Mouse (Mus musculus): Measurements from ENCODE around the gene Rnf5. TPM values are rescaled to one million over a fixed set of nuclear protein-coding genes. Genes with fewer than 3 reads are reported as not detected.

The Rnf5 gene
- total RNA-seq, 1 experiment = 22.8 TPM

DNA sequence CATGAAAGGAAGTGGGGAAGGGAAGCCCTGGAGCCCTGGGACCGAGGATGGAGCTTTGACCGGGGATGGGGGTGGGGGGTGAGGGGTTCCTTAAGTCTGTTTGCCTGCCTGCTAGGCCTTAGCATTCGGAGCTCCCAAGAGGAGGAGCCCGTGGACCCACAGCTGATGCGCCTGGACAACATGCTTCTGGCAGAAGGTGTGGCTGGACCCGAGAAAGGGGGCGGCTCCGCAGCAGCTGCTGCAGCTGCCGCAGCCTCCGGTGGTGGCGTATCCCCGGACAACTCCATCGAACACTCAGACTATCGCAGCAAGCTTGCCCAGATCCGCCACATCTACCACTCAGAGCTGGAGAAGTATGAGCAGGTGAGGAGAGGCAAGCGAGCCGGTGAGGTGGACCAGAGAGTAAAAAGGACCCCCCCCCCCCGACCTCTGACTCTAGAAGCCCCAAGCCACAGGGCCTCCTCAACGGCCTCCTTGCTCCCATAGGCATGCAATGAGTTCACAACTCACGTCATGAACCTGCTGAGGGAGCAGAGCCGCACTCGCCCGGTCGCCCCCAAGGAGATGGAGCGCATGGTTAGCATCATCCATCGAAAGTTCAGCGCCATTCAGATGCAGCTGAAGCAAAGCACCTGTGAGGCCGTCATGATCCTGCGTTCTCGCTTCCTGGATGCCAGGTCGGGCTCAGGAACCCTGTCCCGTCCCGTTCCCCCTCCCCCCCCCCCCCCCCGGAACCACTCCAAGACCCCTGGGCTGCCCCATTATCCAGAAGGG is 9.6 kb downstream of the Rnf5 start:
- H3K27ac ChIP-seq (ENCODE audit: insufficient read depth, low read depth, low read length, poor library complexity, severe bottlenecking) = no peak overlapping the region
- in situ Hi-C loops (cut with MboI; ENCODE audit: low sequenced_read_pairs in 2 of 2, unreplicated experiment in 2 of 2) = no loop called here
- H3K9ac ChIP-seq (ENCODE audit: insufficient read depth, low read depth, low read length, poor library complexity, severe bottlenecking) = peak overlapping the region; percentile 55; the same call in 1 of the 2 replicates
- H3K4me3 ChIP-seq (ENCODE audit: insufficient read depth in 1 of 2, low read depth in 1 of 2, low read length in 2 of 2, poor library complexity in 1 of 2, severe bottlenecking in 1 of 2) = peak overlapping the region; percentile 39 to 86; a peak in 1 of 4 replicates
- no peak for DNase-seq (ENCODE audit: low read depth, low spot score)
- peaks cover 19% of the 10 kb centered on the region; the same call in 1 of the 2 replicates for H3K36me3 ChIP-seq (ENCODE audit: control insufficient read depth, insufficient read depth, low read length, poor library complexity, severe bottlenecking)
- no peak for TF ChIP-seq MAFK (IDR thresholded peaks at IDR 0.05; ENCODE audit: insufficient read depth, low read depth, low read length)
- no peaks in the 10 kb centered on the region for H3K9me3 ChIP-seq (ENCODE audit: control insufficient read depth, insufficient read depth, low read depth, low read length)
- H3K4me1 ChIP-seq (ENCODE audit: control insufficient read depth in 2 of 2, insufficient read depth in 2 of 2, low read length in 2 of 2, poor library complexity in 1 of 2) = peaks cover 13 to 38% of the 10 kb centered on the region in 2 experiments

DNA sequence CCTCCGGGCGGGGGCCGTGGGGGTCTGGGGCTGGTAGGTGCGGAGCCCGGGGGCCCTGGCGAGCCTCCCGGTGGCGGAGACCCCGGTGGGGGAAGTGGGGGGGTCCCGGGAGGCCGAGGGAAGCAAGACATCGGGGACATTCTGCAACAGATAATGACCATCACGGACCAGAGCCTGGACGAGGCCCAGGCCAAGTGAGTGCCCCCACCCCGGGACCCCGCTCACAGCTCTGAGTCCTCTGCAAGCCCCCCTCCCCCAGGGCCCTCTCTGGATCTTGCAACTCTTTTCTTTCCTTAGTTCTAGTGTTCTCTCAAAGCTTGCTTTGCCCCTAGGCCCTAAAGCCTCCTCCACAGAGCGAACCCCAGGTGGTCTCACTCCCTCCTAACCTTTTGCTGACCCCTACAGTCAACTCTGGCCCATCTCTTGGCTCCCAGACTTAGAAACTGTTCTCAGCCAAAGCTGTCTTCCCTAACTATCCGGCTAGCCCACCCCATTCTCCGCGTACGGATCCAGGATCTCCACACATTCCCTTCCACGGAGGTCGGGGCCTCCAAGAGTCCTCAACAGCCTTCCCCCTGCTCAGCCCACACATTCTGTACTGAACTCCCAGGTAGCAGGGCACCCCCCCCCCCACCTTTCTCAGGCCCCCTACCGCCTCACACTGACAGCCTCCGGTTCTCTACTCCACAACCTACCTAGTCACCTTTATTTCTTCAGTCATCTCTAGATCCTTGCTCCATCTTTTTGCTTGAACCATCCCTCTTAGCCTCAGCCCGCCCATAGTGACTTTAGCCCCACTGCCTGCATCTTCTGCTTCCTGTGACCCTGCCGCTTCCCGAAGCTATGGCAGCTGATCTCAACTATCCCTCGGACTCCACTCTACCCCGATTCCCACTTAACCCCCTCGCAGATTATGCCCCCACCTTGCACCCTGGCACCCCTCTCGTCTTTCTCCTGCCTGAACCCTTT is 10.6 kb downstream of the Rnf5 start:
- DNase-seq (ENCODE audit: low read depth, low spot score) = no peak
- in situ Hi-C loops (cut with MboI; ENCODE audit: low sequenced_read_pairs in 2 of 2, unreplicated experiment in 2 of 2) = no loop called here
- Histone ChIP-seq H3K9me3 (ENCODE audit: control insufficient read depth, insufficient read depth, low read depth, low read length) (no peaks in the 10 kb centered on the region), H3K4me1 (ENCODE audit: control insufficient read depth in 2 of 2, insufficient read depth in 2 of 2, low read length in 2 of 2, poor library complexity in 1 of 2) (peaks cover 19 to 43% of the 10 kb centered on the region in 2 experiments), H3K4me3 (ENCODE audit: insufficient read depth in 1 of 2, low read depth in 1 of 2, low read length in 2 of 2, poor library complexity in 1 of 2, severe bottlenecking in 1 of 2) (peak overlapping the region; percentile 86 to 87; a peak in 3 of 4 replicates), H3K9ac (ENCODE audit: insufficient read depth, low read depth, low read length, poor library complexity, severe bottlenecking) (peak overlapping the region; percentile 87), H3K27ac (ENCODE audit: insufficient read depth, low read depth, low read length, poor library complexity, severe bottlenecking) (peak overlapping the region; percentile 76; the same call in 1 of the 2 replicates), H3K36me3 (ENCODE audit: control insufficient read depth, insufficient read depth, low read length, poor library complexity, severe bottlenecking) (peaks cover 19% of the 10 kb centered on the region; the same call in 1 of the 2 replicates)
- TF ChIP-seq ZC3H11A (IDR thresholded peaks at IDR 0.05; ENCODE audit: borderline replicate concordance, low read depth, low read length) = no peak
- no peak for TF ChIP-seq CHD2 (IDR thresholded peaks at IDR 0.05; ENCODE audit: low read depth, low read length)
- no peak for TF ChIP-seq MAFK (IDR thresholded peaks at IDR 0.05; ENCODE audit: insufficient read depth, low read depth, low read length)
- TF ChIP-seq ZNF384 (IDR thresholded peaks at IDR 0.05; ENCODE audit: low read depth, low read length) = no peak

DNA sequence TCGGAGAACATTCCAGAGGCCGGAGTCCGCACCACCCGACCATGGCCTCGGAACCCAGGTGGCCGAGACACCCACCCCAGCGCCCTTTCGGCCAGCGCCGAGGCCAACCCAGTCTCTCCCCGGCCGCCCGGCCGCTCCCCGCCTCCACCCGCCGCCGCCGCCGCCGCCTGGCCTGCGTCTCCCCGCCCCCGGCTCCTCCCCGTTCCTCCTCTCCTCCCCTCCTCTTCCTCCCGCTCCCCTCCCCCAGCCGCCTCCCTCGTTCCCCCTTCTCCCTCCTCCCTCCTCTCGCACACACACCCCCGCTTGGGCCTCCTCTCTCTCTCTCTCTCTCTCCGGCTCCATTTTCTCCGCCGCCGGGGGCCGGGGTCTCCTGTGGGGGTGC is 11.5 kb downstream of the Rnf5 start:
- no peaks in the 10 kb centered on the region for H3K9me3 ChIP-seq (ENCODE audit: control insufficient read depth, insufficient read depth, low read depth, low read length)

DNA sequence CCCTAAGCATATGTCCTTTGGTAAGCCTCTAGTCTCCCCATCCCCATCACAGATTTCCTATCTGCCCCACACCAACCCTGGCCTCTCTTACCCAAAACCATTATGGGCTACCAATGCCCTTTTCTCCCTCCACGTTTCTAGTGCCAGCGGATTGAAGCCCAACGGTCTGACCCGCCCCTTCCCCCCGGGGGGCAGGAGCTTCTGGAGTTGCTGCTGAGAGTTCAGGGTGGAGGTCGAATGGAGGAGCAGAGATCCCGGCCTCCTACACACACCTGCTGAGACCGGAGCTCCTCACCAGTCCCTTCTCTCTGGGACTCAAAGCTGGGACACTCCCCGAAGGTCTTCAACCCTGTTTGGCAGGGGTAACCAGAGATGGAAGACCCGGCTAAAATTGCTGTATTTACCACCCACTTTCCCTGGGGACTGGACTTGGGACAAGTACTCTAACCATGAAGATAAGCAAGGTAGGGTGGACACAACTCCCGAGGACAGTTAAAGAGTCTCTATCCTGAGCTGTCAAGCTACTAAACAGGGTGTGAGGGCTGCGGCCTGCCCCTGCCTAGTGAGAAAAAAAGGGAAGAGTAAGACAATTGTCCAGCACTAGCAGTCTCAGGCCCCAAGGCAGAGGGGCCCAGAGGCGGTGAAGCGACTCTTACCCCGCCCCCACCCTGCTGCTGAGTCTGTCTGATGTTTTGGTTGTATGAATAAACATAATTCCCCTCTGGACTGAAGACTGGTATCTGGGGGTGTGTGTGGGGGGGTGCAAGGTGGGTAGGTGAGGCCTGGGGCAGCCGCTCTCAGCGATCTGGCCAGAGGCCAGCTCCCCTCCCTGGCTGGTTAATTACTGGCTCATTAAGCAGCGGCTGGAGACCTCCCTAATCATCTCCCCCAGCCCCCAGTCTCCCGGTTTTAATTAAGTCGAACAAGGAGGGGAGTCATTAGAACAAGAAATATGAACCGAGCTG is 12.2 kb downstream of the Rnf5 start, which contains the start of gene Pbx2:
Gene Pbx2 (plus strand): TSS at position 238 of the 965 bp plus-strand sequence.
- Histone ChIP-seq H3K36me3 (ENCODE audit: control insufficient read depth, insufficient read depth, low read length, poor library complexity, severe bottlenecking) (peaks cover 19% of the 10 kb centered on the region; the same call in 1 of the 2 replicates), H3K27ac (ENCODE audit: insufficient read depth, low read depth, low read length, poor library complexity, severe bottlenecking) (peak within 1 kb of the TSS; percentile 76; the same call in 1 of the 2 replicates), H3K4me3 (ENCODE audit: insufficient read depth in 1 of 2, low read depth in 1 of 2, low read length in 2 of 2, poor library complexity in 1 of 2, severe bottlenecking in 1 of 2) (peak within 1 kb of the TSS; percentile 86 to 87), H3K4me1 (ENCODE audit: control insufficient read depth in 2 of 2, insufficient read depth in 2 of 2, low read length in 2 of 2, poor library complexity in 1 of 2) (peaks cover 19 to 42% of the 10 kb centered on the region in 2 experiments), H3K9ac (ENCODE audit: insufficient read depth, low read depth, low read length, poor library complexity, severe bottlenecking) (peak within 1 kb of the TSS; percentile 87), H3K9me3 (ENCODE audit: control insufficient read depth, insufficient read depth, low read depth, low read length) (no peaks in the 10 kb centered on the region)
- no peak for DNase-seq (ENCODE audit: low read depth, low spot score)
- in situ Hi-C loops (cut with MboI; ENCODE audit: low sequenced_read_pairs in 2 of 2, unreplicated experiment in 2 of 2) = no loop called here
- no peak for TF ChIP-seq CHD2 (IDR thresholded peaks at IDR 0.05; ENCODE audit: low read depth, low read length)
- TF ChIP-seq ZC3H11A (IDR thresholded peaks at IDR 0.05; ENCODE audit: borderline replicate concordance, low read depth, low read length) = no peak
- TF ChIP-seq HCFC1 (IDR thresholded peaks at IDR 0.05; ENCODE audit: borderline replicate concordance, insufficient read depth, low read length) = no peak

More for the DNA sequence above, 11.5 kb downstream of the Rnf5 start:
- H3K9ac ChIP-seq (ENCODE audit: insufficient read depth, low read depth, low read length, poor library complexity, severe bottlenecking) = peak overlapping the region; percentile 87
- TF ChIP-seq ZNF384 (IDR thresholded peaks at IDR 0.05; ENCODE audit: low read depth, low read length) = no peak
- no peak for TF ChIP-seq ZC3H11A (IDR thresholded peaks at IDR 0.05; ENCODE audit: borderline replicate concordance, low read depth, low read length)
- no peak for TF ChIP-seq HCFC1 (IDR thresholded peaks at IDR 0.05; ENCODE audit: borderline replicate concordance, insufficient read depth, low read length)
- TF ChIP-seq CHD2 (IDR thresholded peaks at IDR 0.05; ENCODE audit: low read depth, low read length) = no peak
- no peak for TF ChIP-seq MAFK (IDR thresholded peaks at IDR 0.05; ENCODE audit: insufficient read depth, low read depth, low read length)
- no peak for DNase-seq (ENCODE audit: low read depth, low spot score)
- H3K36me3 ChIP-seq (ENCODE audit: control insufficient read depth, insufficient read depth, low read length, poor library complexity, severe bottlenecking) = peaks cover 19% of the 10 kb centered on the region; the same call in 1 of the 2 replicates
- in situ Hi-C loops (cut with MboI; ENCODE audit: low sequenced_read_pairs in 2 of 2, unreplicated experiment in 2 of 2) = no loop called here
- peaks cover 19 to 40% of the 10 kb centered on the region in 2 experiments for H3K4me1 ChIP-seq (ENCODE audit: control insufficient read depth in 2 of 2, insufficient read depth in 2 of 2, low read length in 2 of 2, poor library complexity in 1 of 2)
- peak overlapping the region; percentile 86 to 87 for H3K4me3 ChIP-seq (ENCODE audit: insufficient read depth in 1 of 2, low read depth in 1 of 2, low read length in 2 of 2, poor library complexity in 1 of 2, severe bottlenecking in 1 of 2)
- H3K27ac ChIP-seq (ENCODE audit: insufficient read depth, low read depth, low read length, poor library complexity, severe bottlenecking) = peak overlapping the region; percentile 76; the same call in 1 of the 2 replicates

All from ES-E14 (cell line).